Mouse (Mus musculus) liver, embryonic 15.5 days (tissue): ENCODE results near the gene Nnat. TPM values are rescaled to one million over a fixed set of nuclear protein-coding genes. Genes with fewer than 3 reads are reported as not detected.

ENCODE experiments used
- ATAC-seq: fragments of 200-750 bp; cut with Nextera tagmentation; 2 replicates; pipeline ENCODE4 v1.8.0; 2017; ENCODE audit warnings: moderate number of reproducible peaks, mild to moderate bottlenecking, moderate library complexity; ENCODE audit not compliant: insufficient read depth
- H3K27ac ChIP-seq: fragments of 300-500 bp; sonication (generic); replicated peaks from 2 replicates; pipeline ENCODE4 v1.5.1; 2015; ENCODE audit warnings: mild to moderate bottlenecking, inconsistent platforms
- H3K27me3 ChIP-seq: fragments of 300-500 bp; sonication (generic); 2 replicates; pipeline ENCODE4 v1.6.1; 2015; ENCODE audit warnings: mild to moderate bottlenecking, inconsistent platforms
- H3K36me3 ChIP-seq: fragments of 300-500 bp; sonication (generic); replicated peaks from 2 replicates; pipeline ENCODE4 v1.6.1; 2015; ENCODE audit warnings: moderate library complexity, mild to moderate bottlenecking, inconsistent platforms
- H3K4me1 ChIP-seq: fragments of 300-500 bp; sonication (generic); replicated peaks from 2 replicates; pipeline ENCODE4 v1.6.1; 2015; ENCODE audit warnings: inconsistent platforms
- H3K4me2 ChIP-seq: fragments of 300-500 bp; sonication (generic); 2 replicates; pipeline ENCODE4 v1.6.1; 2015; ENCODE audit warnings: moderate library complexity, mild to moderate bottlenecking, inconsistent platforms
- H3K4me3 ChIP-seq: fragments of 300-500 bp; sonication (generic); replicated peaks from 2 replicates; pipeline ENCODE4 v1.5.1; 2015; ENCODE audit warnings: mild to moderate bottlenecking, inconsistent platforms
- H3K9ac ChIP-seq: fragments of 300-500 bp; sonication (generic); 2 replicates; pipeline ENCODE4 v1.6.1; 2015; ENCODE audit warnings: moderate library complexity, mild to moderate bottlenecking, inconsistent platforms
- H3K9me3 ChIP-seq: fragments of 300-500 bp; sonication (generic); replicated peaks from 2 replicates; pipeline ENCODE4 v1.6.1; 2016; ENCODE audit warnings: inconsistent platforms
- WGBS: fragments of 180-500 bp; shearing (Covaris S2); methylation state at CpG from one replicate; pipeline ENCODE4 v1.1.7; 2015; ENCODE audit warnings: mixed read lengths; ENCODE audit not compliant: insufficient replicate concordance; 5-methylcytosine and 5-hydroxymethylcytosine counted together
- polyA plus RNA-seq: library from polyadenylated mRNA; unstranded; fragments of >200 nt; fragmentation: Nextera tagmentation; extraction: Ambion mirVana; gene quantifications from 2 replicates; pipeline ENCODE4 v1.2.1, GENCODE M21; 2015

The Nnat gene
- polyA plus RNA-seq, 1 experiment from 2014 or later = 17.1 TPM

GRCm38 (mm10) chr2:157552158-157552886 is 7.6 kb upstream of the Nnat start:
- H3K4me2 ChIP-seq = no peak overlapping the region
- H3K4me1 ChIP-seq = no peaks in the 10 kb centered on the region; the same call in 1 of the 2 replicates
- WGBS = 72% methylated on average over 10 of the region's 10 CpGs
- H3K36me3 ChIP-seq = 0 out of 2 replicates have a peak, but pooled peaks cover 2% of the 10 kb centered on the region
- H3K9ac ChIP-seq = no peak overlapping the region
- ATAC-seq = no peak
- H3K27ac ChIP-seq = no peak overlapping the region
- H3K9me3 ChIP-seq = no peaks in the 10 kb centered on the region
- no peaks in the 10 kb centered on the region for H3K27me3 ChIP-seq
- H3K4me3 ChIP-seq = no peak overlapping the region

GRCm38 (mm10) chr2:157556074-157556698 is 3.7 kb upstream of the Nnat start:
- Histone ChIP-seq H3K36me3 (peaks cover 7% of the 10 kb centered on the region; the same call in 1 of the 2 replicates), H3K4me3 (no peak overlapping the region), H3K9me3 (no peaks in the 10 kb centered on the region), H3K27ac (no peak overlapping the region), H3K9ac (no peak overlapping the region), H3K27me3 (peaks cover 28% of the 10 kb centered on the region), H3K4me1 (0 out of 2 replicates have a peak, but pooled peaks cover 4% of the 10 kb centered on the region), H3K4me2 (no peak overlapping the region)
- 58% methylated on average over 5 of the region's 5 CpGs for WGBS
- ATAC-seq = no peak

DNA sequence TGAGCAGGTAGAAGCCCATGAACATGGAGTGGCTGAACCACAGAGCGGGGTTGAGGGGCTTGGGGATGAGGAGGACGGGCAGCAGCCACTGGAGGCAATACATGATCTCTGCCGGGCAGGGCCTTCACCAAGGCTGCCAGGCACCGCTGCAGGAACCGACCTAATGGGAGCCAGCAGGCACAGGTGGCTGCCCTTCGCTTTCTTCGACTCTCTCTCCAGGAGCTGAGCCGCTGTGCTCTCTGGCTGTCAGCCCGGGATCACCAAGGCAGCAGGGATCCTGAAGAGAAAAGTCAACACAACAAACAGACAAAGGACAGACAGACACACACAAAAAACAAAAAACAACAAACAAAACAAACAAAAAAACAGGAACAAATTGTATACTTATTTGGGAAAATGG is 1.8 kb upstream of the Nnat start:
- no peak for ATAC-seq
- Histone ChIP-seq H3K4me2 (no peak overlapping the region), H3K27me3 (peaks cover 42% of the 10 kb centered on the region), H3K27ac (no peak overlapping the region), H3K4me1 (0 out of 2 replicates have a peak, but pooled peaks cover 4% of the 10 kb centered on the region), H3K36me3 (peaks cover 14% of the 10 kb centered on the region; the same call in 1 of the 2 replicates), H3K4me3 (no peak overlapping the region), H3K9me3 (no peaks in the 10 kb centered on the region), H3K9ac (no peak overlapping the region)
- WGBS = 75% methylated on average over 9 of the region's 9 CpGs

GRCm38 (mm10) chr2:157558520-157558919 is 1.4 kb upstream of the Nnat start:
- H3K9ac ChIP-seq = no peak overlapping the region
- WGBS = 50% methylated on average over 6 of the region's 6 CpGs

GRCm38 (mm10) chr2:157559440-157559839 is 438 bp upstream of the Nnat start:
- Histone ChIP-seq H3K27ac (no peak overlapping the region), H3K9ac (no peak overlapping the region), H3K27me3 (peaks cover 42% of the 10 kb centered on the region), H3K9me3 (no peaks in the 10 kb centered on the region), H3K36me3 (peaks cover 14% of the 10 kb centered on the region; the same call in 1 of the 2 replicates), H3K4me3 (0 out of 2 replicates have a peak overlapping the region, but pooled peaks have one; percentile 22), H3K4me1 (peaks cover 6% of the 10 kb centered on the region; the same call in 1 of the 2 replicates), H3K4me2 (peak overlapping the region; percentile 45; the same call in 1 of the 2 replicates)
- no peak for ATAC-seq
- WGBS = 53% methylated on average over 19 of the region's 19 CpGs

More at GRCm38 (mm10) chr2:157558520-157558919, 1.4 kb upstream of the Nnat start:
- Histone ChIP-seq H3K27me3 (peaks cover 42% of the 10 kb centered on the region), H3K4me1 (0 out of 2 replicates have a peak, but pooled peaks cover 4% of the 10 kb centered on the region), H3K36me3 (peaks cover 14% of the 10 kb centered on the region; the same call in 1 of the 2 replicates), H3K4me2 (no peak overlapping the region), H3K9me3 (no peaks in the 10 kb centered on the region), H3K4me3 (no peak overlapping the region), H3K27ac (no peak overlapping the region)
- no peak for ATAC-seq

GRCm38 (mm10) chr2:157560302-157560701 is 424 bp downstream of the Nnat start:
- Histone ChIP-seq H3K4me1 (peaks cover 14% of the 10 kb centered on the region; the same call in 1 of the 2 replicates), H3K27me3 (peaks cover 42% of the 10 kb centered on the region), H3K36me3 (peaks cover 14% of the 10 kb centered on the region; the same call in 1 of the 2 replicates), H3K4me2 (peak overlapping the region; percentile 45), H3K9ac (no peak overlapping the region), H3K9me3 (no peaks in the 10 kb centered on the region), H3K27ac (no peak overlapping the region), H3K4me3 (peak overlapping the region; percentile 22)
- WGBS = 50% methylated on average over 33 of the region's 33 CpGs
- no peak for ATAC-seq

GRCm38 (mm10) chr2:157561165-157561836 is 1.4 kb downstream of the Nnat start:
- no peak overlapping the region for H3K9ac ChIP-seq
- H3K27ac ChIP-seq = no peak overlapping the region
- peak overlapping the region; percentile 46 for H3K4me2 ChIP-seq
- H3K9me3 ChIP-seq = no peaks in the 10 kb centered on the region
- WGBS = 52% methylated on average over 27 of the region's 27 CpGs
- peaks cover 14% of the 10 kb centered on the region; the same call in 1 of the 2 replicates for H3K36me3 ChIP-seq
- H3K4me3 ChIP-seq = no peak overlapping the region
- peaks cover 42% of the 10 kb centered on the region for H3K27me3 ChIP-seq
- peak; percentile 45; the same call in 1 of the 2 replicates for ATAC-seq
- peaks cover 24% of the 10 kb centered on the region for H3K4me1 ChIP-seq

GRCm38 (mm10) chr2:157563031-157563430 is 3.2 kb downstream of the Nnat start:
- no peak overlapping the region for H3K4me3 ChIP-seq
- H3K9me3 ChIP-seq = no peaks in the 10 kb centered on the region
- H3K27ac ChIP-seq = no peak overlapping the region
- WGBS = 36% methylated on average over 2 of the region's 2 CpGs
- peaks cover 11% of the 10 kb centered on the region; the same call in 1 of the 2 replicates for H3K36me3 ChIP-seq
- H3K9ac ChIP-seq = no peak overlapping the region
- H3K4me2 ChIP-seq = no peak overlapping the region
- peaks cover 42% of the 10 kb centered on the region for H3K27me3 ChIP-seq
- H3K4me1 ChIP-seq = peaks cover 36% of the 10 kb centered on the region
- ATAC-seq = no peak

DNA sequence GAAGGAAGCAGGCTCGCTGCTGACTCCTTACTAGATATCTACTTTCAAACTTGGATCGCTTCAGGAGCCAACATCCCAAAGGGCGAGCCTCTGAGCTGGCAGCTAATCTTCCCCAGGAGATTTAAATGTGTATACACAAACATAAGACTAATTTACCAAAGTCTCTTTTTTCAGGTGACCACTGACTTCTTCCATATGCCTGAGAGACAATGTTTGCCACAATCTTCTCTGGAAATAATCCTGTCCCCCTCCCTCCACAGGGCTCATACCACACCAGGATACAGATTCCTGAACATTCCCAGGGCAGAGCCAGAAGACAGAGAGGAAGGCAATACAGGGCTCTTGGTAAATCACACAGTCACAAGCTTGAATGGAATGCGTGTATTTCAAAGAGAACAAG is 4.8 kb downstream of the Nnat start:
- H3K27me3 ChIP-seq = peaks cover 26% of the 10 kb centered on the region
- H3K4me1 ChIP-seq = peaks cover 36% of the 10 kb centered on the region
- ATAC-seq = no peak
- H3K4me2 ChIP-seq = peak overlapping the region; percentile 86; the same call in 1 of the 2 replicates
- no peaks in the 10 kb centered on the region for H3K9me3 ChIP-seq
- H3K36me3 ChIP-seq = peaks cover 11% of the 10 kb centered on the region; the same call in 1 of the 2 replicates
- peak overlapping the region; percentile 80; the same call in 1 of the 2 replicates for H3K4me3 ChIP-seq
- 72% methylated on average over 4 of the region's 4 CpGs for WGBS
- H3K9ac ChIP-seq = no peak overlapping the region
- H3K27ac ChIP-seq = no peak overlapping the region

DNA sequence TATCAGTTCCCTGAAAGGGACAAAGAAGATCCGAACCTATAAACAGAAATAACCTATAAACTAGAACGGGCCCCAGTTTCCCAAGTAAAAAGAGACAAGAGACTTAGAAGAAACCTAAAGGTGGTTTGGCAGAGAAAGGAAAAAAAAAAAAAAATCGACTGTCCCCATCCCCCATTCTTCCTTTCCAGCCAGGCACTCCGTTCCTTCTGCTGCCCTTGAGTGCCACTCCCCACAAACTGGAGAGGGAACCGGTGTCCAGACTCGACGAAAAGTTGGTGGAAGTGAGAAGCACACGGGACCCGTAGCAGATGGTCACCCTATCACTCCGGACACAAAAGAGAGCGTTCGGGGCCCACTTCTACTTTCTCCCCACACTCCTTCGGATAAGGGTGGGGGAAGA is 5.6 kb downstream of the Nnat start:
- H3K27ac ChIP-seq = no peak overlapping the region
- H3K4me1 ChIP-seq = peaks cover 32% of the 10 kb centered on the region
- ATAC-seq = no peak
- peak overlapping the region; percentile 86 for H3K4me2 ChIP-seq
- WGBS = 5% methylated on average over 13 of the region's 13 CpGs
- H3K9me3 ChIP-seq = no peaks in the 10 kb centered on the region
- H3K9ac ChIP-seq = peak overlapping the region; percentile 73; the same call in 1 of the 2 replicates
- H3K36me3 ChIP-seq = peaks cover 9% of the 10 kb centered on the region; the same call in 1 of the 2 replicates
- peaks cover 19% of the 10 kb centered on the region for H3K27me3 ChIP-seq
- H3K4me3 ChIP-seq = peak overlapping the region; percentile 80
